Mouse (Mus musculus) brain, embryonic 14.5 days (tissue): ENCODE results near the gene Tdrd12.

Source experiments
- CTCF ChIP-seq: fragments of 200-500 bp; IDR thresholded peaks from 2 replicates; pipeline ENCODE4 v1.5.1; 2012; ENCODE audit warnings: inconsistent platforms, mild to moderate bottlenecking, moderate library complexity, borderline replicate concordance; ENCODE audit not compliant: insufficient read depth, insufficient read length; ENCODE audit errors: extremely low read depth
- POLR2A ChIP-seq: fragments of 200-500 bp; IDR thresholded peaks from 2 replicates; pipeline ENCODE4 v1.6.1; 2012; ENCODE audit warnings: mild to moderate bottlenecking, inconsistent platforms, borderline replicate concordance; ENCODE audit not compliant: poor library complexity, insufficient read depth, insufficient read length, severe bottlenecking; ENCODE audit errors: extremely low read depth

GRCm38 (mm10) chr7:35530026-35530425 lies 7.5 kb downstream of the Tdrd12 start:
- TF ChIP-seq CTCF (no peak), POLR2A (no peak)
